Mouse (Mus musculus) cerebellum, adult (tissue): ENCODE results near the gene Zfhx3.

Experiments
- ATAC-seq: cut with Nextera tagmentation; 2 replicates; pipeline ENCODE4 v1.9.2; 2017; ENCODE audit warnings: mild to moderate bottlenecking, moderate library complexity, mixed read lengths; ENCODE audit not compliant: insufficient number of reproducible peaks, low FRiP score, low TSS enrichment

Zfhx3 gene

DNA sequence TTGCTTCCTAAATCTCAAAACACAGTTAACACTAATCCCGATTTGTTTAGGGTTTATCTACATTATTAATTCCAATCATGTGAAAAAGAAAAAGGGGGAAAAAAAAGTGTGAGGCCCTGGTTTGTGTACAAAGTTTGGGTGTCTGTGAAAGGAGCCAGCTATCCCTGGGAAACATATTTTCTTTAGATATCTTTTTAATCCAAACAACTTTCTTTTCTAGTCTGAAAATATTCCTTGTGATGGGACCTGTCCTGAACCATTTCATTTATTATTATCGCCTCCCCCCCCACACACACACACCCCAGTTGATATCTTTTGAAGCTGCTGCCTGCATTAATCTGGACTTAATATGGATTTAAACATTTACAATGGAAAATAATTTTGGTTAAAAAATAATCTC is 670.8 kb downstream of the Zfhx3 start:
- no peak for ATAC-seq

DNA sequence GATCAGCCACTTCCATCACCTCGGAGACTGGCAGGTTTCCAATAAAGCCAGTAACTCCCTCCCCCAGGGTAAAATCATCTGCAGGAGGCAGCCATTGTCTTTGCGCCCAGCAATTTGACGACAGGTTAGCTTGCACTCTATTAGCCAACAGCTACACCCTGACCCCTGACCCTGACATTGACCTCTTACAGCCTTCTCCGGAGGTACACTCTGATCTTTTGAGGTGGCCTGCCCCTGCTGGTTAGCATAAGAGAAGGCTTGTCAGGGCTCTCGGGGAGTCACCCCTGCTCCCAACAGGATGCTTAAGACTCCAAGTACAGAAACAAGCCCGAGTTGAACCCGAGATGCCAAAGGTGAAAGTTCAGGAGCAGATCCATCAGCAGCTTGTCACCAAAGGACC is 678.9 kb downstream of the Zfhx3 start:
- no peak for ATAC-seq

DNA sequence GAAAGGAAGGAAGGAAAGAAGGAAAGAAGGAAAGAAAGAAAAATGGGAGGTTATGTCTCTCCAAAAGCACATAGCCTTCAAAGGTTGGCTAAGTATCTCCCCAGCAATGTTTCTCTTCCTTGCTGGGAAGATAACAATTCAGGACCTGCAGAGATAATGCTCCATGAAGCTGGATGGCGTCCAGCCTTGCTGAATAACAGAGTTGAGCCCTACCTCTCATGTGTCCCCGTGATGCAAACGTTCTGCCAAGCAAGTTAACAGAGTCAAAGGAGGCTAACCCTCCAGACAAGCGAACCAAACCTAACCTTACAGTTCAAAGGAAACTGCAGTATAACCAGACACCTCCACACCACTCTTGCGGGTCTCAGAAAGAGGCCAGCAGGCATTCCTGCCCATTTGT is 681.2 kb downstream of the Zfhx3 start:
- no peak for ATAC-seq

DNA sequence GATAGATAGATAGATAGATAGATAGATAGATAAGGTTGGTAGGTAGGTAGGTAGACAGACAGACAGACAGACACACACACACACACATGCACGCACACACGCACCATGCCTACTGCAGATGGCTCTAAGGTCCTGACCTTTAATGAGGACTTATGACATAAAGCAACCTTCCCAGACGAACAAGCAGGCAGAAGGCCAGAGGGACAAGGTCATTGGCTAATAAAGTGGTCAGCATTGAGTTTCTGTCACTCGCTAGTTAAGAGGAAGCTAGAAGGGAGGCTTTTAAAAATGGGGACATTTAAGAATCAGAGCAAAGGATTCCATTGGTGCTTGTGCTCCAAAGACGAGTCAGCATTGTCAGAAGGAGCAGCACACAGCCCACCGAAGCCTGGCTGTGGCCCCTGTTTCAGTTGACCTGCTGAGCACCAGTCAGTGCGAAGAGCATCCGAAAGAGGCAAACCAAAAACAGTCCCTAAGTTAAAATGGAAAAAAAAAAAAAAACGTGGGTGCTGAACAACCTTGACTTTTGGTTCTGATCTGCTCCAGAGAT is 683.2 kb downstream of the Zfhx3 start:
- no peak for ATAC-seq

DNA sequence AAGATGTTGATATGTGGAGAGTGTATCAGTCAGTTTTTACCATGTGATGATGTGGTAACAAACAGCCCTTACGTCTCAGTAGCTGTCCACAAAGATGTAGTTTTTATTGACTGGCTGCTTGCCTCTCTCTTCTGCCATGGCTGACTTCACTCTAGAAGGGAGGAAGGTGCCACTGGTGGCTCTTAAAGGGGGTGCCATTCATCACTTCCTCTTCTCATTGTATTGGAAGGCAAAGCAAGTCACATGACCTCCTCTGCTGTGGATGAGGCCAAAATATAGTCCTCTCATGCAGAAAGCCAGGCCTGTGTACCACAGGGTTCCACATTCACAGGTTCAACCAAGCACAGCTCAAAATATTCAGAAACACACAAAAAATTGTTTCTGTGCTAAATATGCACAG is 688.6 kb downstream of the Zfhx3 start:
- ATAC-seq, result no peak

DNA sequence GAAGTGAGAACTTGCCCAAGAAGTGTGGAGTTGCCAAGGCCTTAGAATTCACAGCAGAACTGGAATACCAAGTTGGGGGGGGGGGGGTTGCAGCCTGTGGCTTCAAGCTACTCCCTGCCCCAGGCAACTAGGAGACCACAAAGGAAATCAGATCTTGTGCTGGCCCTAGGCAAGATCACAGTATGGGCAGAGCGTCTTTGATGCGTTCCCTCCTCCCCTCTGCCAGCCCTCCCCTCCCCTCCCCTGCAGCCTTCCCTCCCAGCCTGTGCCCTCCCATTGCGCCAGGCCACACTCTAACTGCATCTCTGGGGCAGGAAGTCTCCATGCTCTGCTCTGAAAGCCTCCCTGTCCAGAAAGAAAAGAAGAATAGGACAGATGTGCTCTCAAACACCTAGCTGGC is 691.8 kb downstream of the Zfhx3 start:
- no peak for ATAC-seq

DNA sequence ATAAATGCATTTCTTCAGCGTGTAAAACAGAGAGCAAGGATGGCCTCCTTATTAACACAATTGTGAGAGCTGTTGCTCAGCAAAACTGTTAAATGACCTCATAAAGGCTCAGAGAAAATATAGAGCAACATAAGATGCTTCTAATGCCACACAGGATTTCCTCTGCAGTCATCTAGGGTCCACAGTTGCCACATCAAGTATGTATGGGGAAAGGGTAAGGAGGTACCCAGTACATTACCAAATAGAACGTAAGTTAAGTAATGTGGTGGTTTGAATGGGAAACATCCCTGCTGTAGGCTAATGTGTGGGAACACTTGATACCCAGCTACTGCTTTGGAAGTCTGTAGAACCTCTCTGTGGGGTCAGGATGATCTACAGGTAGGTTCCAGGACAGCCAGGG is 695.4 kb downstream of the Zfhx3 start:
- ATAC-seq, result no peak

DNA sequence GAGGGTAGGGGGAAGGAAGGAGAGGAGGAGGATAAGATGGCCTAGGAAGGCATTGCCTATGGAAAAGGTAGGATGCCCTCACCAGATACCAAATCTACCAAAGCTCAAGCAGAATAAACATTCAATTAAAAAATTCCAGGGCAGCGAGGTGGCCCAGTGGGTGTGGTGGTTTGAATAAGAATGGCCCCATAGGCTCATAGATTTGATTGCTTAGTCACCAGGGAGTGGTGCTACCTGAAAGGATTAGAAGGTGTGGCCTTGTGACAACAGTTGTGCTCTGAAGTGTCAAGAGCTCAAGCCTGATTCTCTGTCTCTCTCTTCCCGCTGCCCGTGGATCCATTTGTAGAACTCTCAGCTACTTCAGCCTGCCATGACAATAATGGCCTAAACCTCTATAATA is 703.2 kb downstream of the Zfhx3 start:
- no peak for ATAC-seq

DNA sequence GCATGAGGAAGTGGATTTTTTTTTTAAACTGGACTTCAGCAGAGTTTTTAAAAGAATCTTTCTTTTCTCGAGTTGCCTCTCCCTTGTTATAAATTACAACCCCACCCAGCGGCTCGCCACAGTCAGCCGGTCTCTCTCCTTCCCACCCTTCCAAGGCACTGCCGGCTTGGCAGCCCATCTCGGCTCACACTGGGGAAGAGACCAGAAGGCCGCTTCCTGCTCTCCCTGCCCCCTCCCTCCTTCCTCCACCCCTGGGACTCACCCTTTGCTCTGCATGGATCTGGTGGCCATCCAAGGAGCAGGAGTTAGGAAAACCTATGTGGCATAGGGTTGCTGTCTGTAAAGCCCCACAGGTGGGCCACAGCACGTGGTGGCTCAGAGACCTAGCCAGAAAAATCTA is 705.1 kb downstream of the Zfhx3 start:
- ATAC-seq, result no peak

DNA sequence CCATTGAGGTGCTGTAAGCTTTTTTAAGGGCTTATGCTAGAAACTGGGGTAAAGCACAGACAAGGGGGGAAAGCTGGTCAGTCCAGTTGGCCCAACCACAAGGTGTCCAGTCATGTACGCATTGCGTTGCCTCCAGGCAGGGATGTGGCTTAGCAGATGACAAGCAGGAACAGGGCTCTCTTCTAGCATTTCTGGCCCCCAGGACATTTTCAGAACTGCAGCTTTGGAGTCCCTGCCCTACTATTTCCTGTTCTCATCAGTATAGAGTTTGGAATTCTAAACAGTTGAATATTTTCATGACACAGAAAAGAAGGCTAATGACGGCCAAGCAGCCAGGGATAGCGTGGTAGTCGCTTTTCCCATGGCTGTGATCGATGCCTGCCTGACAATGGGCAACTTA is 706.5 kb downstream of the Zfhx3 start:
- no peak for ATAC-seq

DNA sequence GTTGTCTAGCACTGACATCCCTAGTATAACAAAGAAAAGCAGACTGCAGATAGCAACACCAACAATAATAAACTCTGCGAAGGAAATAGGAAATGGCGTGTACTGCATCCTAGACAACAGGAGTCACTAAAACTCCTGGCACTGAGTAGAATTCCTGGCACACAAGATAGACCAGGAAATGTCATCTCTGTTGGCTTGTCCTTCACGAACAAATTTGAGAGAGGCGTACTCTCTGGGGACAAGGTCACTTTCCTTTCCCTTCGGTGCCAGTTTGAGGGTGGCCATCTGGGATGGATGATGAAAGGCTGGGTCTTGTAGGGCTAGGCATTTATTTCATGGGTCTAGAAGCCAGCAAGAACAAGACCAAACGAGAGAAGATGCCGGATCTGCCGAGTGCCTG is 708.4 kb downstream of the Zfhx3 start:
- ATAC-seq, result no peak

DNA sequence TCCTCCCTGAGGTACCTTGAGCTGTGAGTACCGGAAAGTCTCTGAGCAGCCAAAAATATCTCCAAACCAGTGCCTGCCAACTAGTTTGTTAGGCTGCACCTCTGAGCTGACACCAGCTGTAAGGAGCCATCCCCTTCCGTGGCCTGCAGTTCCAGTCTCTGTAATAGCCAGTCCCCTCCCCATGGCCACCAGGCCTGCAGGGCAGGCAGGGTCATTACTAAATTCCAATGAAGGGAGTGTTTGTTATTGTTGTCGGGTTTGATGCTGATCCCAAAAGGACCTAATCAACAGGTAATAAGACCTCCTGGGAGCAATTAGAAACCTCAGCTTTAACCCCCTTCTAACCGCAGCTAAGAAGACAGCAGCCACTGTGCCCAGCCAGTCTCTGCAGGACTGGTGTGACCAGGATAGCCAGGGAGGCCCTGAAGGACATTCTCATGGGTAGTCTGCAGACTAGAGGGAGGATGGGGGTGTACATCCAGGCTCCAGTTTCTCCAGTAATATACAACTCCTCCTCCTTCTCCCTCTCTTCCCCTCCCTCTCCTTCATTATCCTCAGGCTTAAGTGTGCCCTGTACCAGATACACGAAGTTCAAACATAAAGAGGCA is 719.1 kb downstream of the Zfhx3 start:
- ATAC-seq, result no peak

DNA sequence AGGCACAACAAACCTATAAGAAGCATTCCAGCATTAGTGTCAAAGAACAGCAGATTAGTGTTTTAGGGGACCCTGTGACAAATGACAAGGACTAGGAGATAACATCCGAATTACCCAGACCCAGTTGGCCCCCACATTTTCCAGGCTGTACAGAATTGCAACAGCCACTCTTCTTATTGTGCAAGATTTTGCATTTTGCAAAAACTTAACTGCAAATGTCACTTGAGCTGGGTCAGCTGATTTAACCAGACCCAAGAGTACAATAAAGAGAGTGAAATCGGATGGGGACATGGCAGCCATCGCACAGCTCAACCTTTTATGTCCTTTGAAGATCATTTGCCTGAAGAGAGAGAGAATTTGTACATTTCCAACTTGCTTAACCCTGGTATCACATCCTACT is 720.3 kb downstream of the Zfhx3 start:
- ATAC-seq, result no peak

DNA sequence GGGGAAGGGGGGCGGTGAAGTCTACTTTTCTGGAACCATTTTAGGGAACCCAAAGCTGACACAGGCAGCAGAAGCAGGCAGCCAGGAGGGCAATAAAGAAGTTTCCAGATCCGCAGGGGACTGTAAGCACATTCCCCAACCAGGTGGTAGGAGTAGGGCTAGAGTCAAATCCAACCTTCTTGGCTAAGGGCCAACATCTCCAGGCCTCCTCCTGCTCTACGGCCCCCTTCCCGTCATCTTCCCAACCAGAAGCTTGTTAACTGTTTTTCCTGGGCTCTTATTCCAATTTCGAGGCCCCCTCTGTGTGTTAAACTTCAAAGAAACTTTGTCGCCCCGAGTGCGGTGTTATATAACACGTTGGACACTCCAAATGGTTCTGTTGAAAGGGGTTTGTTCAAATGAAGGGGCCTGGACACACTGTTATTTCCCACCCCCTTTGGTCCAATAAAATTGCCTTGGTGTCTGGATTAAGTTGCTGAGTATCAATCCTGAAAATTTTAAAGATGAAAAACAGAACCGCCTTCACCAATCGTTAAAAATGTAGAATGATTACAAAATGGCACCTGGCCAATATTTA is 729.6 kb downstream of the Zfhx3 start:
- ATAC-seq, result no peak

DNA sequence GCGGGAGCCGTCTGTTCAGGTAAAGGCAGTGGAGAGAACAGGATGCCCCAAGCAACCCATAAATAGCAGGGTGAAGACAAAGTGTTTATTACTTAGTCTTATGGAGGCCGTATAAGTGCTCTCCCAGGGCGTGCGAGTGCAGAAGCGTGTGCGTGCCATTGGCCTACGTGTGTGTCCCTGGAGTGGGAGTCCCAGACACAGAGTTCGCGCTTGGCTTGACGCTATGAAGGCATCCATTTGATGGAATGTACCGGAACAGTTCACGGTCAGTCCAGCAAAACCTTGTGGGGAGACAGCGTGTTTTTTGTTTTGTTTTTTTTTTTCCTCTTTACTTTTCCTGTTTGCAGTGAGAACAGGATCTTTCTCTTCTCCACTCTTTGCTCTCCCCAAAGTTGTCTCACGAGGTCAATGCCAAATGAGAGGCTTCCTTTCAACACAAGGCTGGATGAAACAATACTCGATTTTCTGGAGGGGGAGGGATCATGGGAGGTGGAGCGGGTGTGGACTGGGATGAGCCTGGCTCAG is 732.6 kb downstream of the Zfhx3 start:
- no peak for ATAC-seq

DNA sequence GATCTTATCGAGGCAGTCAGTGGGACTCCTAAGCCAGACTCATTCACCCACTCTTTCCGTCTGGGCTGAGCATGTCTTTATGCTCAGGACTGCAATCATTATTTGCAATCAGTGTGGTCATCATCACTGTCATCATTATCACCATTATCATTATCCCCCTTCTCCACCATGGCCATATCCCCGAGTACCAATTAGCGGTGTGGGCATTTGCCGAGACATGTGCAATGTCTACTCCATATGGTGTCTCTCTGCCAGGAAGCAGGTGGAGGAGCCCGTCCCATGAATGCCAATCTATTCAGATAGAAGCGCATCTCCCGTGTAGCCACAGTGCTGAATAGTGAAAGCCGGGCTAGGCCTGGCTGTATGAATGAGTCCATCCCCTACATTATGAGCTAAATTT is 747.2 kb downstream of the Zfhx3 start:
- ATAC-seq, result no peak

DNA sequence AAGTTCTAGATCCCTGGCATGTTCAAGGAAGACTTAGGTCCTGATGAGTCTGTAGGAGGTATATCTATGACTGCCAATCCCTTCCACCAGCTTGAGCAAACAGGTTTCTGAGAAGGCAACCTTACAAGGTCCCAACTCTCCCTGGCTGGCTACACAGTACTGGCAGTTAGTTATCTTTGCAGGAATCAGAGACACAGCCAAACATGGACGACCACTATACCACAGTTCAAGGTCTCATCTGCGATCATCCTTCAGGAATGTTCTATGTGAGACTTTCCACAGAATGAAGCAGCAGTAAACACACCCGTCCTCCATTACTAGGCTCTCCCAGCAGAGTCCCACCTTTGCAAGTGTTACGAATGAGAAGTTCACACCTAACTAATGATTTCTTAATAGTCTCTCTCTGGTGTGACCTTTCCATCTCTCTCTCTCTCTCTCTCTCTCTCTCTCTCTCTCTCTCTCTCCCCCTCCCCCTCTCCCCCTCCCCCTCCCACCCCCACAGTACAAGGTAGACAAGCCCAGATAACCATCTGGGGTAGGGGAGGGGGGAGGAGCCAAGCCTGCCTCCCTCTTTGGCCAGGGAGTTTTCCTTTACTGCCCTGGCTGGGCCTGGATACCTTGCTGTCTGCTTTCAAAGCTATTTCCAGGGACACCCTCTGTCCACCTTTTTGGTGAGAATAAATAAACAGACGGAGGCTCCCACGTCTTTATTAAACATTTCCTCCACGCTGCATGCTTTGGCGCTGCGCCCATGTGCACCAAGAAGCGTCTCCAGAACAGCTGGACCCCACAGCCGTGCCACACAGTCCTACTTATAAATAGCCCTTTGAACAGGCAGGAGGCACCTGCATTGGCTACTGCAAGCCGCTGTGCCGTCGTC is 748.4 kb downstream of the Zfhx3 start:
- ATAC-seq, result 0 out of 2 replicates have a peak, but pooled peaks have one; percentile 11

DNA sequence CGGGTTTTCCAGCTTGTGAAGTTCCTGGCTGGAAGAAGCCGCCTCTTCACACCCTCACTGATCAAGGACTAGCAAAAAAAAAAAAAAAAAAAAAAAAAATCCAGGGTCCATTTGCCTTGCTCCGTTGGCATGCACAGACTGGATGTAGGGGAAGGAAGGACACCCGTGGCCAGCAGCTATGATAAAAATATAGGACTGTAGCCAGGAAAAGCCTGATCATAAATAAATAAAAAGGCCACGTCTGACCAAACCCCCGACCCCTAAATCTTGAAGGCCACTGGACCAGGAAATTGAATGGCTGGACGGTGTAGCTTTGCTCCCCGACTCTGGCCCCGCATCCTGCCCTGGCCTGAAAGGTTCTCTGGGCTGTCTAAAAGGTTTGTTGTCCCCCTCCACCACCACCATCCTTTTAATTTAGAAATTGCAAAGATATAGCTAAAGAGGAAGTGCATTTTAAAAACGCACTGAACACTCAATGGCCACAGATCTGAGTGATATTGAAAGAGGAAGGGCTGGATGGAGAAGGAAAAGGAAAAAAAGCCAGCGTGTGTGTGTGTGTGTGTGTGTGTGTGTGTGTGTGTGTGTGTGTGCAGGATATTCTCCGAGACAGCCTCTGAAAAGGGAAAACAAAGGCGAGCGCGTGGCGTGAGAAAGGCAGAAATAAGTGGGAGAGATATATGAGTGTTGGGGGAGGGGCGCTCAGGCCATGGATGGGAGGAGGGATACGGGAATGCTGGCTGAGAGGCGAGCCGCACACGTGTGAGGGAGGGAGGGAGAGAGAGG is 749.2 kb downstream of the Zfhx3 start:
- ATAC-seq, result no peak

DNA sequence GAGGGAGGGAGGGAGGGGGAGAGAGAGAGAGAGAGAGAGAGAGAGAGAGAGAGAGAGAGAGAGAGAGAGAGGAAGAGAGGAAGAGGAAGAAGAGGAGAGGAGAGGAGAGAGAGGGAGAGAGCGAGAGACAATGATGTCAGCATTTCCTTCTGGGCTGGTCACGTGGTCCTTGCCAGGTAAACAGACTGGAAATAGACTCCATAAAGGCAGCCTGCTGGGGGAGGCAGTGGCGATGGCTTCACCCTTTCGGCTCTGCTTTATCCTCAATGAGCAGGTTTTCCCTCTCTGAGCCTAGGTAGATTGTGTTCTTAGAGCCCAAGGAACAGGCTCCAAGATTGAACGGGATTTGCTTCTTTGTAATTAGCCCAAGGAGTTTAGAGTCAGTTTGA is 749.8 kb downstream of the Zfhx3 start:
- ATAC-seq, result peak; percentile 26; the same call in 1 of the 2 replicates
